ENCODE assay signal across 30 mouse cellular contexts in genomic region chr3:130950872-130951271, GRCm38 (mm10).
DNase-seq lines count a peak whose midpoint lies in the region; ATAC-seq and TF ChIP-seq lines count a peak whose summit lies in the region.
"Had no signal": no experiment of that assay in that cellular context is flagged by ENCODE, and none has a peak within 500 bp of the region (broad histone marks: within the 10 kb centered on the region; RNA-seq: fewer than 3 reads in every experiment).

No protein-coding gene starts in this region.

- no peak overlapping the region for H3K4me3 ChIP-seq in heart, embryonic 13.5 days
- H3K4me3 ChIP-seq in heart, embryonic 12.5 days = no peak overlapping the region
- H3K4me3 ChIP-seq in C2C12 (ENCODE audit: insufficient read depth, poor library complexity, severe bottlenecking) = no peak overlapping the region
- no peak overlapping the region for H3K4me3 ChIP-seq in embryonic fibroblast, embryonic 13.5 days (ENCODE audit: insufficient read depth, low read length)
- H3K4me3 ChIP-seq: embryonic facial prominence, embryonic 12.5 days; forebrain, embryonic 10.5 days; hindbrain, embryonic 10.5 days; hindbrain, embryonic 15.5 days; layer of hippocampus, adult 2 months; limb, embryonic 13.5 days; lung, embryonic 15.5 days; neural tube, embryonic 12.5 days had no signal

- DNase-seq in adrenal gland, adult 8-10 months = peak; percentile 8
- no peak for DNase-seq in adrenal gland, postnatal 14 days
- no peak for DNase-seq in layer of hippocampus, adult 11-12 months (ENCODE audit: low spot score)
- no peak for DNase-seq in frontal cortex, postnatal 14 days (ENCODE audit: low spot score in 2 of 2)
- DNase-seq: B cell, adult 2 months; cerebellum, adult 9-10 months; cerebellum, postnatal 36 days; forebrain, postnatal 0 days; gastrocnemius, postnatal 25 days; heart, postnatal 10 days; kidney, adult 11 months; kidney, postnatal 14 days had no signal

- H3K4me1 ChIP-seq in heart, embryonic 13.5 days = peaks cover 16% of the 10 kb centered on the region; the same call in 1 of the 2 replicates
- 0 out of 2 replicates have a peak, but pooled peaks cover 6% of the 10 kb centered on the region for H3K4me1 ChIP-seq in heart, embryonic 12.5 days (replicated peaks)
- peaks cover 12% of the 10 kb centered on the region for H3K4me1 ChIP-seq in embryonic fibroblast, embryonic 13.5 days (ENCODE audit: control insufficient read depth, insufficient read depth, low read length)

- no peaks in the 10 kb centered on the region for H3K79me3 ChIP-seq in C2C12 (ENCODE audit: low read depth)

- no peaks in the 10 kb centered on the region for H3K36me3 ChIP-seq in heart, embryonic 13.5 days
- no peaks in the 10 kb centered on the region for H3K36me3 ChIP-seq in heart, embryonic 12.5 days
- no peaks in the 10 kb centered on the region for H3K36me3 ChIP-seq in C2C12 (ENCODE audit: control insufficient read depth, insufficient read depth)
- H3K36me3 ChIP-seq: embryonic facial prominence, embryonic 12.5 days; forebrain, embryonic 10.5 days; hindbrain, embryonic 10.5 days; hindbrain, embryonic 15.5 days; limb, embryonic 13.5 days; lung, embryonic 15.5 days; neural tube, embryonic 12.5 days had no signal

- no peaks in the 10 kb centered on the region for H3K79me2 ChIP-seq in C2C12 (ENCODE audit: control insufficient read depth, insufficient read depth)

- no peak for TF ChIP-seq POLR2A in embryonic fibroblast, embryonic 13.5 days (IDR thresholded peaks at IDR 0.05; ENCODE audit: low read depth, low read length)

- no peak overlapping the region for H3K9ac ChIP-seq in heart, embryonic 13.5 days
- no peak overlapping the region for H3K9ac ChIP-seq in heart, embryonic 12.5 days
- H3K9ac ChIP-seq: embryonic facial prominence, embryonic 12.5 days; forebrain, postnatal 0 days; hindbrain, embryonic 15.5 days; limb, embryonic 13.5 days; lung, embryonic 15.5 days; neural tube, embryonic 12.5 days had no signal

- H3K27ac ChIP-seq in heart, embryonic 13.5 days (replicated peaks) = 0 out of 2 replicates have a peak overlapping the region, but pooled peaks have one; percentile 1
- H3K27ac ChIP-seq in heart, embryonic 12.5 days (ENCODE audit: poor library complexity, severe bottlenecking) = no peak overlapping the region
- peak overlapping the region; percentile 85 for H3K27ac ChIP-seq in embryonic fibroblast, embryonic 13.5 days (ENCODE audit: insufficient read depth, low read length)
- H3K27ac ChIP-seq: embryonic facial prominence, embryonic 12.5 days; forebrain, embryonic 10.5 days; hindbrain, embryonic 10.5 days; hindbrain, embryonic 15.5 days; layer of hippocampus, adult 2 months; limb, embryonic 13.5 days; lung, embryonic 15.5 days; neural tube, embryonic 12.5 days had no signal

- 60% methylated on average over 6 of the region's 6 CpGs for WGBS in heart, embryonic 13.5 days
- WGBS in heart, embryonic 12.5 days = 64% methylated on average over 6 of the region's 6 CpGs

- H3K4me2 ChIP-seq in heart, embryonic 13.5 days = no peak overlapping the region
- H3K4me2 ChIP-seq in heart, embryonic 12.5 days = no peak overlapping the region
- H3K4me2 ChIP-seq: embryonic facial prominence, embryonic 12.5 days; heart, embryonic 11.5 days; hindbrain, embryonic 15.5 days; limb, embryonic 13.5 days; liver, embryonic 11.5 days; lung, embryonic 15.5 days; midbrain, embryonic 11.5 days; neural tube, embryonic 12.5 days had no signal

- TF ChIP-seq CTCF in C2C12 (IDR thresholded peaks at IDR 0.05; ENCODE audit: control insufficient read depth, insufficient read depth, insufficient read length) = no peak
- no peak for TF ChIP-seq CTCF in embryonic fibroblast, embryonic 13.5 days (IDR thresholded peaks at IDR 0.05; ENCODE audit: borderline replicate concordance, insufficient read depth, low read length)

- no peak for ATAC-seq in heart, embryonic 13.5 days (ENCODE audit: extremely low read depth, insufficient number of reproducible peaks, low FRiP score, low TSS enrichment)
- ATAC-seq in heart, embryonic 12.5 days (ENCODE audit: insufficient number of reproducible peaks, low FRiP score) = no peak
- ATAC-seq: forebrain, postnatal 0 days; inflammation-experienced regulatory T-cells, adult 6 months; midbrain, embryonic 16.5 days had no signal

- peaks cover 6% of the 10 kb centered on the region; the same call in 1 of the 2 replicates for H3K9me3 ChIP-seq in heart, embryonic 13.5 days
- H3K9me3 ChIP-seq in heart, embryonic 12.5 days (replicated peaks) = peaks cover 7% of the 10 kb centered on the region; the same call in 1 of the 2 replicates
- H3K9me3 ChIP-seq: embryonic facial prominence, embryonic 12.5 days; hindbrain, embryonic 10.5 days; hindbrain, embryonic 15.5 days; limb, embryonic 13.5 days; lung, embryonic 15.5 days; neural tube, embryonic 12.5 days had no signal

- no peaks in the 10 kb centered on the region for H3K27me3 ChIP-seq in heart, embryonic 13.5 days (replicated peaks)
- no peaks in the 10 kb centered on the region for H3K27me3 ChIP-seq in heart, embryonic 12.5 days (replicated peaks)
- no peaks in the 10 kb centered on the region for H3K27me3 ChIP-seq in C2C12 (ENCODE audit: control insufficient read depth, insufficient read depth, insufficient read length)
- H3K27me3 ChIP-seq: CH12.LX; embryonic facial prominence, embryonic 12.5 days; hindbrain, embryonic 15.5 days; limb, embryonic 13.5 days; lung, embryonic 15.5 days; neural tube, embryonic 12.5 days had no signal

- H3ac ChIP-seq in C2C12 (ENCODE audit: control insufficient read depth, insufficient read length, low read depth) = no peak overlapping the region

TF ChIP-seq in C2C12, 6 proteins besides CTCF, POLR2A, EP300 and RAD21:
- no peak for TF ChIP-seq CEBPB (IDR thresholded peaks at IDR 0.05; ENCODE audit: low read depth)
- no peak for TF ChIP-seq USF1 (IDR thresholded peaks at IDR 0.05; ENCODE audit: low read depth)
- no peak for TF ChIP-seq MYOG (IDR thresholded peaks at IDR 0.05; ENCODE audit: control insufficient read depth, extremely low read depth, insufficient read length)
- TF ChIP-seq FOSL1 (IDR thresholded peaks at IDR 0.05; ENCODE audit: insufficient read depth, low read length, poor library complexity, severe bottlenecking) = peak; percentile 66
- peak; percentile 4 for TF ChIP-seq MYOD1 (IDR thresholded peaks at IDR 0.05; ENCODE audit: control insufficient read depth, insufficient read length, low read depth)
- TF ChIP-seq MAX (IDR thresholded peaks at IDR 0.05) = peak; percentile 46
